Mouse (Mus musculus) heart, adult 2 months (tissue): ENCODE results near the gene Itpr1.

Experiments used
- CTCF ChIP-seq: fragments of 200-600 bp; IDR thresholded peaks from 2 replicates; pipeline ENCODE4 v1.8.1; 2022; ENCODE audit warnings: antibody characterized with exemption, mild to moderate bottlenecking, moderate library complexity
- POLR2A ChIP-seq: fragments of 200-500 bp; IDR thresholded peaks from 2 replicates; pipeline ENCODE4 v1.6.1; 2011; ENCODE audit warnings: mild to moderate bottlenecking, low read depth, low read length, control low read depth; ENCODE audit not compliant: insufficient read depth

GRCm38 (mm10) chr6:108350801-108351200, 137.9 kb downstream of the Itpr1 start:
- TF ChIP-seq CTCF (no peak), POLR2A (no peak)
